Mouse (Mus musculus) gastrocnemius, adult 8-10 months (tissue): ENCODE measurements around the gene Ppp1r17. TPM values are rescaled to one million over a fixed set of nuclear protein-coding genes. Genes with fewer than 3 reads are reported as not detected.

Source experiments
- DNase-seq, 2 experiments: peaks; one replicate each; pipeline ENCODE4 v3.0.0; 2022; ENCODE audit warnings: low spot score in 2 of 2
- total RNA-seq, 4 experiments: library from RNA; stranded (reverse); gene quantifications; 2 replicates each; pipeline ENCODE4 v1.2.4; 2022

Gene Ppp1r17
- not detected for total RNA-seq

DNA sequence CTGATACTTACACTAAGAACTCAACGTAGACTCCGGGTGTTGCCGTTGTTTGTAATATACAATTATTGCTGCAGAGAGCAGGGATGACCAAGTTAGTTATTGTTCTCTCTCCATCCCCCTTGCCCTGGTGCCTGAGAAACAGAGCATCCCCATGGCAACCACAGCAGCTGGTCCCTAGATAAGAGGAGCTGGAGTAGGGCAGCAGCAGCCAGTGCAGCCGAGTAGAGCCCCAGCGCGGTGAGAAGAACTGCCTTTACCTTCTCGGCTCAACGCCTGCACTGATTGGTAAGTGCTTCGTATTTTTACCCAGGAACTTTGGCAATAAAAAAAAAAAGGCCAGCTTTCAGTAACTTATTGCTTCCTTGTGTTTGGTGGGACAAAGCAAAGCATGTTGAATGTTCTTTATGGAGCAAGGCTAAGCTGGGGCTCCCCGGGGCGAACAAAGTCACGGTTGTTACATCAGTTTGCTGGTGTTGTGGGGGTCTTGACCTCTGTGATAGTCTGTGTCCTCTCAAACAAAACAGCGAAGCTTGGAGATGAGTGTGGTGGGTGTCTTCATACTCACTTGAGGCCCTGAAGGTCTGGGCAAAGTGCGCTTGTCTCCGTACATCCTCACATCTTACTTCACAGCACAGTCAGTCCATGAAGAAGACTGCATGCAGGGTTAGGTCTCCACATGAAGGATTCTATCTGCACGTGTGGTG, at the start of gene Ppp1r17:
TSS of gene Ppp1r17 (plus strand) at position 207 of the 704 bp plus-strand sequence.
- DNase-seq, result no peak

DNA sequence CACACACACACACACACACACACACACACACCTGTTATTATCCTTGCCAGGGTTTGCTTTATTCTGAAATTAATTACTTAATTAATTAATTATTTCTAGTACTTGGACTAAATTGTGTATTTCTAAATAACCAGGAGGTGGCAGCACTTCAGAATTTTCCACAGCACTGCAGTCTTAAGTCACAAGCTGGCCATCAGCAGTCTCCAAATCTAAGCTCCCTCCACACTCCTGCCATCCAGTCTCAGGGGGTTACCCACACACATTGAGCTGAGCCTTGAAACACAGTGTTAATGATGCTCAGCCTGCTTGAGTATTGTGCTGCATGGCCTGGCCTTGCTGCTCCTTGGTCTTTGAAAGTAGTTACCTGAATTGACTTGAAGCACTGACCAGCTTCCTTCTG, 44.3 kb upstream of the Ppp1r17 start:
- no peak for DNase-seq

DNA sequence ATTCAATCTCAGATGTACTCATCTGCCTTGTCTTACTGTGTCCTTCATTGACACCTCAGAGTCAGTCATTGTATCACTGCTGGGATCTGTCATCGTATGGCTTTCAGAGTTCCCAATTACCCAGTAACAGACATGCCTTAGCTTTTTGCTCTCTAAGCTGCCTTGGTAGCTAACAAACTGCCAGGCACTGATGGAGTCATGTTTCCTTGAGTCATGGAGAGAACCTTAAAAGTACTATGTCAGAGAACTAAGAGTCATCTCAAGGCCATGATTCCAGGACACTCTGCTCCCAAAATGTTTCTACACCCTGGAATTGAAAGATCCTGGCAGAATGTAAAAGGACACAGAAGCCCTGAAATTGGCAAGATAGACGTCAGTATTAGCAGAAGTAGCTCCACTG, 37.5 kb upstream of the Ppp1r17 start:
- no peak for DNase-seq

DNA sequence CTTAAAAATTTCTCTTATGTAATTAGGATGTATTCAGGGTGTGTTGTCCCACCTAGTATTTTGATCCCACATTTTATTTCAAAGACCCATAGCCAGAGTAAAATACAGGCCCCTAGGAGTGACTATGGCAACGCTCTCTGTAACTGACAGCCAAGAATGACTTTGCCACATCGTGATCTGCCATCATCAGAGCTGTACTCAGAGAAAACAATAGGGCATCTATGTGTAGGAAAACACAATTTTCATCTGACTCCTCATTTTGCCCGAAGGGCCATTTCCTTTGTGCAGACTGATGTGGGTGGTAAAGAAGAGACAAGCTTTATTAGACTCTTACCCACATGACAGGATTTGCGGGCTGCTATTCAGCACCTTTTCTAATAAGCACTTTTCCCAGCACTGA, 8.6 kb upstream of the Ppp1r17 start:
- no peak for DNase-seq

DNA sequence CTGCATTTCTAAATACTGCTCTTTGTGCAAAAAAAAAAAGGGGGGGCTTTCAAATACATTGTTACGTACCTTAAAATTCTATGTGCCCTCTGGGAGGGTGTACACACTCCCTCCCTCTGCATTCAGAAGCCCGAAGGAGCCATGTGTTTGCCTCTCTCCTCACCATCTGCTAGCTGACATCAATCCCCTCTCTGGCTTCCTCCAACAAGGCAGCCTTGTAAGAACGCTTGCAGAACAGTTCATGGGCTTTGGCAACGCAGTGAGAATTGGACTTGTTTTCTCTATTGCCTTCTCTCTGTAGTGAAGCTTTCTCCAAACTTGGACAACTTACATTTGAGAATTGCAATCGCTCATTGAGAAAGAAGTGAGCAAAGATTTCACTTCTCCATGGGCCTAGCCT, 4.9 kb upstream of the Ppp1r17 start:
- DNase-seq, result no peak

DNA sequence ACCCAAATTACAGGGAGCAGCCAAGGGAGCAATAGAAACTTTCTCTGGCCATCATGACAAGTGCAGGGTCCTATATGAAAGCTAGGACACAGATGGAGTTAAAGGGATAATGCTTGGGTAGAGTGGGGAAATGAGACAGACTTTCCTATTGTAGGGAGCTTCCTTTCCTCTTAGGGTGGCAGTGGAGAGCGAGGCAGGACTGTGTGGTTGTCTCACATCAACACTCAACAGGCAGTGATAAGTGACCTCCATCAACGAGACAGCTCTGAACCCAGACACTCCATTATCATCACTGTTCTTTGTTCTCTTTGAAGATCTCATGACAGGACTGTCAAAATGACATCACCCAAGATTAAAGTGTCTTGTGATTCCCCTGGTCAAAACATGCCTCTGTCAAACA, 2.3 kb downstream of the Ppp1r17 start:
- DNase-seq, result no peak

DNA sequence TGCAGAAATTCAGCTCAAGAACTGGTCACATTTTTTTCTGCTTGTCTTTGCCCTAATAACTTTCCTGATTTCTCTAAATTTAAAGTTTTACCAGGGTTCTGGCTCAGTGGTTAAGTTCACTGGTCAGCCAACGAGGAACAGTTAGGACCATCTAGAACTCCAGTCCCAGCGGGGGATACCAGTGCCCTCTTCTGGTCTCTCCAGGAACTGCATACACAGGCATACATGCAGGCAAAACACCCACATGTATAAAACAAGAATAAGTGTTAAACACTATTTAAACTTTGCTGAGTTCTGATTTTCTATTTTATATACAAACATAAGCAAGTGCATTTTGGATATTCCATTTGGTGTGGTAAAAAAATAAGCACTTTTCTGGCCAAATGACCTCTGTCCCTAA, 8.2 kb downstream of the Ppp1r17 start:
- no peak for DNase-seq

DNA sequence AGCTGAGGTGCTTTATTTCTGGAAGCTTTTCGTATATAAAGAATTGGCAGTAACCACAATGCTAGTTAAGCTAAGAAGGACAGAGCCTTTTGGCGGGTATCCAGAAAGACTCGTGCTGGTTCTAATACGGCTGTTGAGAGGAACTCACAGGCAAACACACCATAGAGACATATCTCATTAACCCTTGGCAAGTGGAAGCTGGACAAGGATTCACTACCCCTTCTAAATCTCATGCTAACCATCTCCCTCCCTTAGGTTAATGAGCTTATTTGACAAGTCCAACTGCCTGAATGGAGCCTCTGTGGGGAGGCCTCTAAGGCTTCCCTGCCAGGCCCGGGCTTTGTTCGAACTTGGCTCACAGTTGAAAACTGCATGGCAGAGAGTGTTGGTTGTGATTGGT, 10.0 kb downstream of the Ppp1r17 start:
- DNase-seq, result no peak

DNA sequence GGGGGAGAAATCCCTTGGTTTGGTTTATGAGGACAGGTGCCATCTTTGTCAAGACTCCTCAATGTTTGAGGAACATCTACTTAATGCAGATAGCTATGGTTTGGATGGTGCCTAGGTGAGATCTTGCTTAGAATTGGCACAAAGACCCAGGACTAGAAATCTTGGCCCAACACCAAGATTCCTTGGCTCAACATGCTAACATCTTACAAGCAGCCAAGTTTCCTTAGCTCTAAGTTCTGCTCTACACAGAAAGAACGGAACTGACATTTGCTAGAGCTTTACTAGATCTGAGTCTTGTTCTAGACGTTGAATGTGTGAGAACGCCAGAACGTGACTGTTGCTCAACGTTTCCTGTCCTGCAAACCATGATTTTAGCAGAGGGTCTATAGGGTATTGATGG, 10.7 kb downstream of the Ppp1r17 start:
- no peak for DNase-seq

DNA sequence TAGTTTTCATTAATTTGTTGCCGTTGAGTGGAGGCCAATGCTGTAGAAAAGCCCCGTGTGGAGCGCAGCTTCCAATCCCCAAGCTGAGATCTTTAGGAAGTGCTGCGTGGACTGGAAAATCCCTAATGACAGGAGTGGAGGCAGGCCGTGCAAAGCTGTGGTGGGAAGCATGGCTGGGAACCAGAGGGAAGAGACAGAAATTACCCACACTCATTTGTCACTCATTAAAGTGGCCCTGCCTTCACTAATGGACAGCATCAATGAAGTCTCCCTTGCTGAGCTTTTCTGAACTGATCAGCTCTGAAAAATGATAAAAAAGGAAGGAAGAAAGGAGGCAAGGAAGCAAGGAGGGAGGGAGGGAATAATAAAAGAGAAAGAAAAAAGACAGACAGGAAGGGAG, 12.7 kb downstream of the Ppp1r17 start:
- DNase-seq, result no peak

DNA sequence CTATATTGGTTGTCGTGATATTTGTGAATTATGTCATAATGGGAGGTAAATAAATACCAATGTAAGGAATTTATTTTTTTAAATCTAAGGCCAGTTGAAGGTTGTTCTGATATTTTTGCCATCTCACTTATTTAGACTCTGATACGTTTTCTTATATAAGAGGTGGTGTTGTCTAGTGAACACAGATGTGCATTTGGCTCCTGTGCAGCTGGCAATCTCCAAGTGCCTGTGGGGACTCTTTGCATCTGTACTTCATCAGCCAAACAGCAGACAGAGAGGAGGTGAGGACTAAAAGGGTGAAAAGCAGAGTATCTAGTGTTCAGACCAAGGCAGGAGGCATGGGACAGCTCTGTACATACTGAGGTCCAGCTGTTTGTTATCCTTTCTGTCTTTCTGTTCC, 14.9 kb downstream of the Ppp1r17 start:
- no peak for DNase-seq

DNA sequence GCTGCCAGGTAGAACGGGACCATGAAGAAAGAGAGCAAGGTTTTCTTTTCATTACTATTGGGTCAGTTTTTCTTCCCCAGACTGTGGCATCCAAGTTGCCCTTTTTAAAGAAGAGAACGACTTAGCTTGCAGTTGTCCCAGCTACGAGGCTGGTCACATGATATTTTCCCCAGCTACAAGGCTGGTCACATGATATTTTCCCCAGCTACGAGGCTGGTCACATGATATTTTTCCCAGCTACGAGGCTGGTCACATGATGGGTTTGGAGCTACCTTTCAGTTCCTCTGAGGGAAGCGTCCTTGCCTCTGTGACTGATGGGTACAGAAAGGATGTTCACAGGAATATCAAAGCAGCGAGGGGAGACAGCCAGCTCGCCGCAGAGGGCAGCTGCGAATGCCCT, 17.8 kb downstream of the Ppp1r17 start:
- DNase-seq, result no peak

DNA sequence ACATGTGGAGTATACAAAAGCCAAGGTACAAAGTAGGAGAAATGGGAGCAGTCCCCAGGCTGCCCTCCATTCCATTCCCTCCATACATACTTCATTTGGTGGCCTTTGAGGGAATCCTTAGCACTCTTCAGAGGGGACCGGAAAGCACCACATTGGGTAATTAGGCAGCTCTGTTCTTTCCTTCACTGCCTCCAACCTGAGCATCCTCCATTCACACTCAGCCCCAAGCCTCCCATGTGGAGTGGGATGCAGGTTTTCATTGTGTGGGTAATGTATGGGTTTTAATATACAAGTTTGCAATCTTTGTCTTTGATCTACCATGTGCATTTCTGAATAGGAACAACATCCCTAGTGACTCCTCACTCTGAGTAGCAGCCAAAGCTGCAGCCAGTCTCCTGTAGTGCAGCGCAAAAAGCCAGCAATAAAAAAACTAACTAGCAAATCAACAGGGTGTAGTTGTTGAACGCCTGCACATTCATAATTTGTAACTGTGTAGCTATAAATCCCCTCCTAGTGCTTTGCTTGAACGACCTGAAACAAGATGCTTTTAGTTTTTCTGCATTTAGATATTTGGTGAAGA, 22.3 kb downstream of the Ppp1r17 start:
- no peak for DNase-seq

DNA sequence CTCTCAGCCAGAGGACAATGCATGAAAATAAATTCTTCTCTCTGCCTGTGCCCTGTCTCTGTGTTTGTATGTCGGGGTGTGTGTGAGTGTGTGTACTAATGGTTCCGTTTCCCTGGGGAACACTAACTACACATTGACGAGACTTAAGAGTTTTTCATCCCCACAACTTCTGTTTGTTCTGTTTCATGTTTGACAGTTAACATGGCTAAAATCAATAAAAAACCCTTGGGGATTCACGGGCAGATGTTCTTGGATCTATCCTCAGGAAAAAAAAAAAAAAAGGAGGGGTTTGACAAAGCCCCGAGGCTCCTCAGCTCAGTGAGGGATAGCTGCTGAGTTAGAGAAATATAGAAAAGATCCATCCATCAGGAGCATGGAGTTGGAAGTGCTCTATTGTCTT, 27.0 kb downstream of the Ppp1r17 start:
- no peak for DNase-seq

DNA sequence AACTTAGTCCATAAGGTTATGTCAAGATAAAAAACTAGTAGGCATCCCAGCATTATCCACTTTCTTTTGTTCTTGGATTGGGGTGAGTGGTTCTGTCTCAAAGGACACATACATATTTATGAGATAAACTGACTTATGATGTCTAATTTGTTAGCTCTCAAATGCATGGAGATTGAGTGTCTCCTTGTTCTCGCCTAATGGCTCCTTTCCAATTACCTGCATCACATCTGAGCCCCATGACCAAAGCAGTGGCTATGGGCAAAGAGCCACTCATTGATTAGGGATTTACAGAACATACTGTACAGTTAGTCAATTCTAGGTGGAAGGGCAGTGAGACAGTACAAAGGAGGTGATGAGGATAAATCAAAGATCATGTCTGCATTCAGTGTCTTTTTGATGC, 27.4 kb downstream of the Ppp1r17 start:
- DNase-seq, result no peak

DNA sequence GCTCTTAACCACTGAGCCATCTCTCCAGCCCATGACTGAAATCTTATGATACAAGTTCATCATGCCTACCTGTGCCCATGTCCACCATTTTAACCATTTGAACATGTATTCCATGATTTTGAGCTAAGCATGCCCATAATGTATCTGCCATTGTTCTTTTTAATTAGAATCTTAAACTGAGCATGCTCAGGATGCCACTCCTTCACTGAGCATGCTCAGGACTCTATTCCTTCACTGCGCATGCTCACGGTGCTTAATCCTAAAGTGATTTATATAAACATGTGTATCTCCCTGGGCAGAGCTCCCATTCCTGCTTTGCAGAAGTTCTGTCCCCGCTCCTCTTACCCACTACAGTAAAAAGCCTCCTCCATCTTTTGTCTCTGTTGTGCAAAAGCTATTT, 31.3 kb downstream of the Ppp1r17 start:
- DNase-seq, result no peak

DNA sequence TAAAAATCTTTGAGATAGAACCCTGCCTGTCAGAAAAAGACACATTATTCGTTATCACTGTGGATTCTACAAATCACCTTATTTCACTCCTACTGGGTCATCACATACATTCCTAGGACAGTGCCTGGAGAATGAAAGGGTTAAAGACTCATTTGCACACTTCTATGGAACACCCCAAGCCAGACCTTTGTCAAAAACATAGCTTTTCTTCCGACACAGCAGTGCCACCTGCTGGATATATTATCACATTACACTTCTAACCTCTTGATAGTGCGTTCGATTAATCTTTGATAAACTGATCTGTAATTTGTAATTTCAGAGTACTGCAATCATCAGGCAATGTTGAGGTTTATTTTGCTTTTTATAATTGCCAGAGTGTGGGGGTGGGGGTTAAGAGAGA, 31.8 kb downstream of the Ppp1r17 start:
- no peak for DNase-seq

DNA sequence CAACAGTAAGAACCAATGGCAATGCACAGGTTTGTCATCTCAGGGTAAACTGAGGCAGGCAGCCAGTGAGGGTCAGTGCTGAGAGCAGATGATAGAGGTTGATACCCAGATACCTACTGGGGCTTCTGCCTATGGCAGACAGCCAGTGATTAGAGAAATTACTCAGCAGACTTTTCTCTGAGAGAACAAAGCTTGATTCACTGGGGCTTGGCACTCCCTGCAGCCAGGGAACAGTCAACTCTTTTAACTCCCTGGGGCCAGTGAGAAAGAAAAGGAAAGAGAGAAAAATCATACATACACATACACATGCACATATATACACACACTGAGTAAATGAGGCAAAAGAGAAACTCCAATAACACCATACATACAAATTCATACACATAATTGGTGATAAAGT, 46.4 kb downstream of the Ppp1r17 start:
- no peak for DNase-seq

DNA sequence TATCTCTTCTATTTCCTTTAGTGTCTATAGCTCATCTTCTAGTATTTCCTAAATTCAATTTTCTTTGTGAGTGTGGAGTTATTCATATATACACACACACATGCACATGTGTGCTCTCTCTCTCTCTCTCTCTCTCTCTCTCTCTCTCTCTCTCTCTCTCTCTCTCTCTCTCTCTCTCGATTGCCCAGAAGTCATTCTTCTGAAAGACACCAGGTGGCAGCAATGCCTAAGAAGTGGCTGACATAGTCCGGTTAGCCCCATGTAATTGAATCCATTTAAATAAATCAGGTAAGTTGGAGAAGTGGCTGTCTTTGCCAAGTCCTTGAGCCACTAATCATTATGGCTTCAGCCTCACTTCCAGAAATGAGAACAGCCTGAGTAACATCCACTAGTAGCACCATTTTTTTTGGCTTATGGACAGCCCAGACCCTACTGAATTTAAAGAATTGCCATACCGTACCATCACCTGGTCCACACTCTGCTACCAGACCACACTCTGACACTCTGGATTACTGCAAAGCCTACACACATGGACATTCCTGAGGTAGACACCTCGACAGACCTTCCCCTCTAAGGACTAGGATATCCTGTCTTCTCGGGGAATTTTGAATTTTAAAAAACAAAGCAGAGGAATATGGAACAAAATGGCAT, 49.5 kb downstream of the Ppp1r17 start:
- DNase-seq, result no peak

DNA sequence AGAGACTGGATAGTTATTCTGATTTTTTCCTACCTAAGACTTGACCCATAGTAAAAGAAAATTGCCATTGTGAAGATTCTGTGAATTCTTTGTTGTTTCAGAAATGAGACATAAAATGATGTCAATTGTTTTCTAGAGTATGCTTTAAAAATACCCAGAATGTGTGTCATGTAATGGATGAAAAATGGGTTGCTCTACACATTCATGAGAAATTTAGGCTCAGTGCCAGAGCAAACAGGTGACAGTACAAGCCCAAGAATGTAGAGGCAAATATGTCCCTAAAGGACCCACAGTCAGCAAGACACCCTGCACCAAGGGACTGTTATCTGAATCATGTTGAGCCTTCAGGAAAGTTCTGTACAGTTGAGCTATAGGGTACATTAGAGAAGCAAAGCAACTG, 51.2 kb downstream of the Ppp1r17 start:
- DNase-seq, result no peak

DNA sequence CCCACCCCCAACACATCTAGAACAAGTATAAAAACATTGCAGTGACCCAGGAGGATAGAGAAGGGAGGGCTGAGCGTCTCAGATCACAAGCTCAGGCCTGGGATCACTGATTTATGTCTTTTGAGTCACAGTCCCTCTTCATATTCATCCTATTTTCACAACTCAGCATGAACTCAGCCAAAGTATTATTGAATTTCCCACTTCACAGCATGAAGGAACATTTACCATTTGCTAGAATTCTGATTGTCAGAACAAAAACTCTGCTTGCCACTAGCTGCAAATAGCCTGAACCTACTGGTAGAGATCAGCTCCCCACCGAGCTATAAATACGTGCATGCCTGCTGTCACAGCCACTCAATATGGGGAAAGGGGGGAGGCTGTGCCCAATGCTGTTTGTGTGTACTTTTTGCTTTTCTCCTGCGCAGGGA, 59.1 kb downstream of the Ppp1r17 start:
- peak; percentile 22 to 24 for DNase-seq
